Mouse (Mus musculus): Measurements from ENCODE around the gene Krtap20-2.

DNA sequence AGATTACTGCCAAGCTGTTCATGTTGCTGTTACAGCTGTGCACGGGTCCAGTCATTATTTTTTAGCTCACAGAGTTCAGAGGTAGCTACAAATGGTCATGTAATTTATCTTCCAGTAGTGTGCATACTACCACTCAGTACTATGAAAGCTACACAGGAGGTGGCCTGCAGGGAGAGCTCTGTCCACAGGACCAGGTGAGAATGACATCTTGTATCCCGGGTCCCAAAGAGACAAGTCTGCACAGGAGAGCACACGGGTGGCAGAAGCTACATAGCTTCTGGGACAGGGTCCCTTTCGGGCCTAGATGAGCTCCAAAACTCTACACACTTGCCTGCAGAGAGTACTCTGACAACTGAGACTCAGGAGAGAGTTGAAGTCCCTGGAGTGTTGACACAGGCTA, 17.0 kb upstream of the Krtap20-2 start:
- no peak for TF ChIP-seq POLR2A (IDR thresholded peaks at IDR 0.05; ENCODE audit: extremely low read depth, insufficient read depth, low read length)
- TF ChIP-seq CTCF (IDR thresholded peaks at IDR 0.05; ENCODE audit: extremely low read depth, insufficient read depth, low read length) = no peak
